Mouse (Mus musculus): ENCODE measurements at regions not wholly inside any gene's neighbourhood (a gene's known extent, or its start where the extent isn't known, plus 50 kb on each side); places are given as distances from the start of the nearest gene placed in this dataset.

DNA sequence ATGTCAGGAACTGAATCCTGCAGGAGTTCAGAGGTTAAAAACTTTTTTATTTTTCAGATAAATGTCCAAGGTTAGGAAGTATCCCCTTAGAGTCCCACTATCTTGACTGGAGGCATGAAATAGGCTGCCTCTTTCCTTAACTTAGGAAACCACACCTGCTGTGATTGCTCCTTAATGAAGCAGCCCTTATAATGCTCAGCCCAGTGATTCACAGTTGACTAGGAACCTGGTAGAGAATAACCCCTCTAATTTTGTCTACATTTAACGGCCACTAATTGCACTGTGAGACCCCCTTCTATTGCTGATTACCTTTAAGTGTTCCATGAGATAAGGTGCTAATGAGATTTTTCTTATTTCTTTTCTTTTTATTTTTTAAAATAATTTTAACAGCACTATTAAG is 918.4 kb upstream of the Celf2 start:
- TF ChIP-seq CTCF (IDR thresholded peaks at IDR 0.05; ENCODE audit: low read depth) (no peak), EP300 (IDR thresholded peaks at IDR 0.05; ENCODE audit: low read depth) (no peak)
